Mouse (Mus musculus): ENCODE data around the gene H2-Ke6.
"Not testable (repeated sequence)": the region's sequence is repeated elsewhere in the genome, so short reads cannot be mapped to it uniquely, and the experiment has no call there.

The H2-Ke6 gene

GRCm38 (mm10) chr17:34029890-34030595 is 2.2 kb upstream of the H2-Ke6 start:
- in situ Hi-C loops (cut with MboI, MseI): no loop called here

- in situ Hi-C loops (cut with MboI, MseI): no loop called here
Measured at GRCm38 (mm10) chr17:34029150-34029889, 1.5 kb upstream of the H2-Ke6 start.

- in situ Hi-C loops (cut with MboI, MseI): no loop called here
Measured at GRCm38 (mm10) chr17:34028501-34029149, 765 bp upstream of the H2-Ke6 start.

DNA sequence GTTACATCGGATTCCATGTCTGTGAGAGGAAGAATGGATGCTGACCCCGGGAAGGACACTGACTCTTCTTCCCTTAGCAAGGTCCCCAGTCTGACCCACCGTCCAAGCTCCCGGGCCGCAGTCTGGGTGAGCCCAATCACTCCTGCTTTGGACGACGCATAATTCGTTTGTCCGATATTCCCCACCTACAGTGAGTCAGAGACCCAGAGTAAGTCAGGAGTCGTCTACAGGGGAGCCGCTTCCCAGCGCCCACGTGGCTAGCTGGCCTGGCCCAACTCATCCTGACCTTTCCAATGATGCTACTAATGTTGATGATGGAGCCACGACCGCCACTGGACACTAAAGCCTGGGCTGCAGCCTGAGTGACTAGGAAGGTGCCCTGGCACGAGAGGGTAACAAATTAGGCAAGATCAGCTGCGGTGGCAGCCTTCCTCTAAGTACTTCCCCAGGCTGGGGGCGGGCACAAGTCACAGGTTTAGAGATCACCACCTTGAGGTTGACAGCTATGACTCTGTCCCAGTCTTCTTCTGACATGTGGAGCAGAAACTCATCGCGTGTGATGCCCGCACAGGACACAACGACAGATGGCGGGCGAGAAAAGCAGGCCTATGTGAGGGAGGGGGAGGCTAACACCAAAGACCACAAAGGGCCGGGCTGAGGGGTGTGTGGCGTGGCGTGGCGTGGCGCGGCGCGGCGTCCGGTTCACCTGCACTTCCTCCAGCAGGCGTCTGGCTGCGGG is 774 bp downstream of the H2-Ke6 start:
- in situ Hi-C loops (cut with MboI, MseI): no loop called here

DNA sequence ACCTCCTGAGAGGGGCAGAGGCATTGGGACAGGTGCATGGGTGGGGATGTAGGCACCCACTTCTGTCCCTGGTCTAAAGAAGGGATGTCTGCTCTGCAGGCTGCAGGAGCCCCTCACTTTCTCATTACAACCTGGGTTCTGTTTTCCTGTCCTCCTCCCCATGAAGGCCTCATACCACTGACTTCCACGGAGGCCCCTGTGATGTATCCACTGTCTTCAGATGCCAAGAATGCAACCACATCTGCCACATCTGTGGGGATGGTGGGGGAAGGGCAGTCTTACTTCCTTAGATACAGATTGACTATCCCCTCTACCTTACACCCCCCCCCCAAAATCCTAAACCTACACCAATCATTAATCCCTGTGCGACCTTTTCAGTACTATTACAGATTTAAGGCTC is 1.6 kb downstream of the H2-Ke6 start:
- in situ Hi-C loops (cut with MboI, MseI): no loop called here

- in situ Hi-C loops (cut with MboI, MseI): no loop called here
Measured at GRCm38 (mm10) chr17:34025756-34026151, 2.1 kb downstream of the H2-Ke6 start.

DNA sequence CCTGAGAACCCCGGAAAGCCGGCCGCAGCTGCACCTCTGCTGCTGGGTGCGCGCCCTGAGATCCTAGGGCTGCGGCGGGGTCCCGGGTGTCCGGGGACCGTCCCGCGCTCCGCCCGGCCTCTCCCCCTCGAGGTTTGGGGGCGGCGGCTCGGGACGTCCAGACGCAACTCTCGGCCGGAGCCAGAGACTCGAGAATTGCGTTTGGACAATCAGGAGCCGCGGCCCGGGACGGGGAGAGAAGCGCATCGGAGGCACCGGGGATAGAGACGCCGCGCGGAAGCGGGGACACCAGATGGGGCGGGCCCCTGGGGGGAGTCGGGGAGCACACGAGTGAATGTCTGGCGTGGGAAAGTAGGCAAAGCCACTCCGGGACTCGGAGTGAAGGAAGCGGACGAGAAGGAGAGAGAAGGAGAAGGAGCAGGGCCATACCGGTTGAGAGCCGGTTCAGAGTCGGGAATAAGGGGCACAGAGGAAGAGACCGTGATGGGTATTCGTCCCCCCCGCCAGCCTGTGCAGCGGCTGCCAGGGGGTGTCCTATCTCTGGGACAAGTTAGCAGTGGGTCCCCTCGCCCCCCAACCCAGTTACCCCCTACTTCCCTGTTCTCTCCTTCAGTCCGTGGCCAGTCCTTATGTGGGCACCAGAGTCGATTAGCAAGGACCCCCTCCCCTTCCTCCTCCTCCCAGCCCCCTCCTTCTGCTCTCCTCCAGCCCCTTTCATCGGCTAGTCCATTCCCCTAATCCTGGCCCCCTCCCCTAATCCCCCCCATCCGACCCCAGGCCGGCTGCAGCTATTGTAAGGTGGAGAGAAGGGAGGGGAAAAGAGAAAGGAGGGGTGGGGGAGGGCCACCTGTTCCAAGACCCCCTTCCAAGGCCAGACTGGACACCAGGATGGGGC is 2.8 kb downstream of the H2-Ke6 start:
- in situ Hi-C loops (cut with MboI, MseI): no loop called here

DNA sequence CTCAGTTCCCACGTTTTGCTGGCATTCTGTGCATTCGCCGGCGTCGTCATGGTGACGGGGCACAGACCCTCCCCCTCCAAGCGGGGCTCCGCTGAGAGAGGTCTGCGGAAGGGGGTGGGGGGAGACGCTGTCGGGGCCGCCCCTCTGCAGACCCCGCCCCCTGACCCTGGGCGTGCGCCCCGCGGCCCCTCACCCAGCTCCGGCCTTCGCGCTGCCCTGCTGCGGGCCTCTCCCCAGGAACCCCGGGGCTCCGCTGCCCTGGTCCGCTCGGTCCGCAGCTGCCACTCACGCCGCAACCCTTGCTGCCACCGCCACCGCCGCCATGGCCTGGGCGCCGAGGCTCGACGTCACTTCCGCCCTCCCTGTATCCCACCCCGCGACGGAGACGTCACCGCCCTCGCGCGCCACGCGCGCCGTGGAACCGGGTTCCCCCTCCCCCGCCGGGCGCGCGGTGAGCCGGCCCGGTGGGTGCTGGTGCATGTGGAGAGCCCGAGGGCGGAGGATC is 3.5 kb downstream of the H2-Ke6 start, which contains the start of gene Ring1:
Gene Ring1, minus strand, starts transcription at position 364 of the 505 bp plus-strand sequence.
- in situ Hi-C loops (cut with MboI, MseI): no loop called here

DNA sequence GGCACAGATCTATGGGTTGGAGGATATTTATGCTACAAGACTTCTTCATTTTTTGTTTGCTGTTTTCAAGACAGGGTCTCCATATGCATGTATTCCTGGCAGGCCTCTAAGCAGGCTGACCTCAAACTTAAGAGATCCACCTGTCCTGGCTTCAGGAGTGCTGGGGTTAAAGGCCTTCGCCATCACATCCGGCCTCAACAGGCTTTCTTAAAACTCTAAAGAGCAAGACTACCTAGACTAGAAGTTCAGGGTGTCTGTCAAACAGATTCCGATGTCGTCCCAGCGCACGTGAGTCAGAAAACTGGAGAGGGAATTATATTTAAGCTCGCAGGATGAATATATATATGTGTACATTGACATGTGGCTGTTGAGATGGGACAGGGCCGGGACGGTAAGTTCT is 4.2 kb downstream of the H2-Ke6 start:
- in situ Hi-C loops (cut with MboI, MseI): no loop called here

DNA sequence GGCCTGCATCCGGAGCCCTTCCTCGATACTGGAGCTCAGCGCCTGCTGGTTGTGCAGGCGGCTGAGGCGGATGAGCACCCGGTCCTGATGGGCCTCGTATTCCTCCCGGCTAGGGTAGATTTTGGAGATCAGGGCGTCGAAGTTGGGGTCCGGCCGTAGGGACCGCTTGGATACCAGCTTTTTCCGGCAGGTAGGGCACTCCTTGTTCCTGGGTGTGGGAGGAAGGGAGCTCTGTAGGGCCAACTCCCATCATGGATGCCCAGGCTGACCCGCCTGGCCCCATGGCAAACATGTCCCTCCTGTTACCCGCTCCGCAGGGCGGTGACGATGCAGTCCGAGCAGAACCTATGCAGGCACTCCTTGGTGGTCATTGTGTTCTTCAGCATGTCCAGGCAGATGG is 4.9 kb downstream of the H2-Ke6 start:
- in situ Hi-C loops (cut with MboI, MseI): no loop called here

- in situ Hi-C loops (cut with MboI, MseI): no loop called here
Measured at GRCm38 (mm10) chr17:34022414-34022783, 5.5 kb downstream of the H2-Ke6 start.

- in situ Hi-C loops (cut with MboI, MseI): no loop called here
Measured at GRCm38 (mm10) chr17:34021539-34022413, 6.1 kb downstream of the H2-Ke6 start.

GRCm38 (mm10) chr17:34013436-34013835 is 14.4 kb downstream of the H2-Ke6 start:
- in situ Hi-C loops (cut with MboI, MseI): no loop called here

- in situ Hi-C loops (cut with MboI, MseI): no loop called here
Measured at GRCm38 (mm10) chr17:34010156-34010555, 17.7 kb downstream of the H2-Ke6 start.

DNA sequence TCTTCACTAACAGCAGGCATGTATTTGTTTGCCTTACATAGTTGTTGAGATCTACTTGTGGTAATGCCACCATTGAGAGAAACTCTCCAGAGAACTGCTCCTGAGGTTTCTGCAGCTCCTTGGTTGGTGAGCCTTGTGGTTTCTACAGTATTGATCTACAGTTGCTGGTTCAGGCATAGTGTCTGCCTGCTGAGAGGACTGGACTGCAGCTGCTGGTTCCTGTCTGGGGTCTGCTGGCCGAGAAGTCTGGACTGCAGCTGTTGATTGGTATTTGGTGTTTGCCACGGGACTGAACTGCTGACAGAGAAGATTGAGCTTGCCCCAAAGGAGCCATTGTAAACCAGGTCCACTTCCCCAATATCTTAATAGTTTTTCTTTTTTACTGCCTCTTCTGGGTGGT is 21.3 kb downstream of the H2-Ke6 start:
- in situ Hi-C loops (cut with MboI, MseI): no loop called here

DNA sequence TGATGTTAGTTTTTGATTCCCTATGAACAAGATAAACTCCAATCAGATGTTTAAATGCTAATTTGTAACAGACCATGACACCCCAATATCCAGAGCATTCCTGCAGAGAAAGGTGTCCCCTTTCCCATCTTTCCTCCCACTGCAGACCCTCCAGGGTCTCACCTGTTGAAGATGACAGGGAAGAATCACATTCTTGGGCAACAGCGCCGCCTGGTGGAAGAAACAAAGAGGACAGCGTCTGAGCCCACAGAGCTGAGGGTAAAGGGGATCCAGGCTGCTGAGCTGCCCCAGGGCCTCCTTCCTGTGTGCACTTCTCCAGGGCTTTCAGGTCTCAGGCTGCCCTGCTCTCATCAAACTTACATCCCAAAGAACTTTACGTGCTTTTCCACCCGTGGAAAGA is 24.4 kb downstream of the H2-Ke6 start:
- in situ Hi-C loops (cut with MboI, MseI): no loop called here

DNA sequence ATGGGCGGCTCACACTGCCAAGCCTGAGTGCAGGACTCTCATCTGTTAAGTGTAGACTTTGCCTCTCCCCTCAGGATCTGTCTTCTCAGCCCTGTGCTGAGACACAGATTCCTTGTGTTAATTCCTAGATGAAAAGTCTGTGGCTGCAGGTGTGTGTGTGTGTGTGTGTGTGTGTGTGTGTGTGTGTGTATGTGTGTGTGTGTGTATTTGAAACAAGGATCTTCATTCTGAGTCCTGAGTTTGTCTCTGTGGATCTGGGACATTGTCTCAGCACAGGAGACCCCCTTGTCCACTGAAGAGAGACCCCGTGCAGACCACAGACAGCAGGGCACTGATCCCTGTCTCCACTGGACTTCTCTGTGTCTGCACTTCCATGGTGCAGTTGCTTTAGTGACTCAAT is 27.1 kb downstream of the H2-Ke6 start:
- in situ Hi-C loops (cut with MboI, MseI): not testable (repeated sequence)

DNA sequence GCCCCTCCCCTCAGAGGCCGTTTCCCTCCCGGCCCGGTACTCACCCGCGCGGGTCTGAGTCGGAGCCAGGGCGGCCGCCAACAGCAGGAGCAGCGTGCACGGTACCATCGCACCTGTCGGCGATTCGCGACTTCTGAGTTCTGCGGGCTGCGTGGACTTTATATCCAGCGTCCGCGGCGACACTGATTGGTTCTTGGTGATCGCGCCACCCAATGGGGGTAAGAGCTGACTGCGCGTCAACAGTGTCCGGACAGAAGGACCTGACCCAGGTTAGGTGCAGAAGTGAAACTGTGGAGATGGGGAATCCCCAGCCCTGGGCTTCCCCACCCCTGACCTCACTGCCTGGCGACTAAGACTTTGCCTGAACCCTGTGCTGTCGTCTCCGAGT is 27.7 kb downstream of the H2-Ke6 start, which contains the start of gene H2-K1:
Gene H2-K1, minus strand, starts transcription at position 198 of the 388 bp plus-strand sequence.
- in situ Hi-C loops (cut with MboI, MseI): no loop called here

DNA sequence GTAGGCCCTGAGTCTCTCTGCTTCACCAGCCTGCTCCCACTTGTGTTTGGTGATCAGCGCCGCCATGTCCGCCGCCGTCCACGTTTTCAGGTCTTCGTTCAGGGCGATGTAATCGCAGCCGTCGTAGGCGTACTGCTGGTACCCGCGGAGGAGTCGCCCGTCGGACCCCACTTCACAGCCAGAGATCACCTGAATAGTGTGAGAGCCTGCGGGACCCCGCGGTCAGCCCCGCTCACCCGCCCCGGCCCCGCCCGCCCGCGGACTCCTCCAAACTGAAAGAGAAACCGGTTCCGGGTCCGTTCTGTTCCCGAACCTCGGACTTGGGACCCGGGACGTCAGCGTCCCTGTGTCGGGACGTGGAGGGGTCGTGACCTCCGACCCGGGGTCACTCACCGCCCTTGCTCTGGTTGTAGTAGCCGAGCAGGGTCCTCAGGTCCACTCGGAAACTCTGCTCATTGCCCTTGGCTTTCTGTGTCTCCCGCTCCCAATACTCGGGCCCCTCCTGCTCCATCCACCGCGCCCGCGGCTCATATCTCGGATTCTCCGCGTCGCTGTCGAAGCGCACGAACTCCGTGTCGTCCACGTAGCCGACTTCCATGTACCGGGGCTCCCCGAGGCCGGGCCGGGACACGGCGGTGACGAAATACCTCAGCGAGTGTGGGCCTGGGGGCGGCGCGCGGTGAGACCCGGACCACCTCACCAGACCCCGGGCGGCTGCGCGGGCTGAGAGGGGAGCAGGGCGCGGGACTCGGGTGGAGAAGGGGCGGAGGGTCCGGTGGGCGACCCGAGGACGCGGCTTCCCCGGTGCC is 28.3 kb downstream of the H2-Ke6 start:
- in situ Hi-C loops (cut with MboI, MseI): loop anchor here in 1 of 2 experiments (5.0 to 25.0 kb wide), 2 partner anchors 1388 to 1473 kb away; partner anchors contain the start of genes H2-Q10 and H2-Q4
